Mouse (Mus musculus) c-Kit-positive CD71-negative TER-119-negative erythroid progenitor cells, embryonic 14.5 days (primary cell): ENCODE data around the gene 1700069L16Rik.
A peak's percentile ranks its signal among the peaks of the same experiment; 100 is the strongest.

Source experiments
- DNase-seq: peaks from one replicate; pipeline ENCODE4 v3.0.0-alpha.2; 2013; ENCODE audit warnings: low read depth

1700069L16Rik gene

GRCm38 (mm10) chr5:113724446-113724845 is at the start of gene 1700069L16Rik:
TSS of gene 1700069L16Rik (minus strand) at chr5:113724772.
- DNase-seq = peak; percentile 78

- DNase-seq = peak; percentile 87
Observed at GRCm38 (mm10) chr5:113773664-113774063, 49.1 kb upstream of the 1700069L16Rik start.

- no peak for DNase-seq
Observed at GRCm38 (mm10) chr5:113772905-113773519, 48.4 kb upstream of the 1700069L16Rik start.

GRCm38 (mm10) chr5:113772450-113772895 is 47.9 kb upstream of the 1700069L16Rik start, which contains the start of the genes Sart3 and Iscu:
TSS of gene Sart3 (minus strand) at chr5:113772510.
TSS of gene Iscu (plus strand) at chr5:113772748.
- peak; percentile 89 for DNase-seq

- peak; percentile 78 for DNase-seq
Observed at GRCm38 (mm10) chr5:113771213-113772162, 46.9 kb upstream of the 1700069L16Rik start.

GRCm38 (mm10) chr5:113768806-113769205 is 44.2 kb upstream of the 1700069L16Rik start:
- no peak for DNase-seq

GRCm38 (mm10) chr5:113765641-113766526 is 41.3 kb upstream of the 1700069L16Rik start:
- no peak for DNase-seq

GRCm38 (mm10) chr5:113764426-113764825 is 39.9 kb upstream of the 1700069L16Rik start:
- no peak for DNase-seq

GRCm38 (mm10) chr5:113761585-113761984 is 37.0 kb upstream of the 1700069L16Rik start:
- no peak for DNase-seq

- no peak for DNase-seq
Observed at GRCm38 (mm10) chr5:113755347-113756030, 30.9 kb upstream of the 1700069L16Rik start.

- no peak for DNase-seq
Observed at GRCm38 (mm10) chr5:113751521-113752157, 27.1 kb upstream of the 1700069L16Rik start.

GRCm38 (mm10) chr5:113748556-113749331 is 24.2 kb upstream of the 1700069L16Rik start:
- no peak for DNase-seq

- no peak for DNase-seq
Observed at GRCm38 (mm10) chr5:113747629-113748028, 23.1 kb upstream of the 1700069L16Rik start.

- DNase-seq = no peak
Observed at GRCm38 (mm10) chr5:113737607-113738237, 13.2 kb upstream of the 1700069L16Rik start.

GRCm38 (mm10) chr5:113736522-113737164 is 12.1 kb upstream of the 1700069L16Rik start:
- DNase-seq = no peak

GRCm38 (mm10) chr5:113736113-113736502 is 11.5 kb upstream of the 1700069L16Rik start:
- no peak for DNase-seq

GRCm38 (mm10) chr5:113735345-113736112 is 11.0 kb upstream of the 1700069L16Rik start, which contains the start of gene Ficd:
TSS of gene Ficd (plus strand) at chr5:113735803.
- DNase-seq = peak; percentile 94

- DNase-seq = no peak
Observed at GRCm38 (mm10) chr5:113735023-113735344, 10.4 kb upstream of the 1700069L16Rik start.
